Mouse (Mus musculus): ENCODE data around the gene Gm5108. TPM values are rescaled to one million over a fixed set of nuclear protein-coding genes. Genes with fewer than 3 reads are reported as not detected.

Gene Gm5108
- polyA plus RNA-seq, 1 experiment from 2014 or later = not detected

- H3K27ac ChIP-seq (ENCODE audit: low read depth) = no peak overlapping the region
- DNase-seq = no peak
These were observed 2.8 kb downstream of the Gm5108 start for GRCm38 (mm10) chr5:67944074-67944785.

GRCm38 (mm10) chr5:67946321-67946720, 4.9 kb downstream of the Gm5108 start, which contains the start of gene Gm21905:
Gm21905 (minus strand) TSS chr5:67946421.
- ATAC-seq = no peak
- H3K4me3 ChIP-seq (ENCODE audit: low read depth, low read length) = no peak within 1 kb of the TSS
- no peak within 1 kb of the TSS for H3K4me2 ChIP-seq (ENCODE audit: low read depth, low read length)
- H3K27me3 ChIP-seq (ENCODE audit: insufficient read depth, low read length) = no peaks in the 10 kb centered on the region
- no peaks in the 10 kb centered on the region for H3K36me3 ChIP-seq (replicated peaks; ENCODE audit: insufficient read depth, low read length)
- WGBS (ENCODE audit: insufficient replicate concordance) = 67% methylated on average over 5 of the region's 5 CpGs
- TF ChIP-seq EP300 (IDR thresholded peaks at IDR 0.05; ENCODE audit: low read depth) = no peak
- TF ChIP-seq CTCF (IDR thresholded peaks at IDR 0.05; ENCODE audit: low read depth) = no peak
- no peak for DNase-seq
- no peaks in the 10 kb centered on the region for H3K4me1 ChIP-seq (ENCODE audit: insufficient read depth)
- no peak within 1 kb of the TSS for H3K27ac ChIP-seq (ENCODE audit: low read depth)
- H3K9ac ChIP-seq (replicated peaks) = no peak within 1 kb of the TSS
- H3K9me3 ChIP-seq (ENCODE audit: low read length) = no peaks in the 10 kb centered on the region

More at GRCm38 (mm10) chr5:67944074-67944785, 2.8 kb downstream of the Gm5108 start:
- no peaks in the 10 kb centered on the region for H3K4me1 ChIP-seq (ENCODE audit: insufficient read depth)
- no peaks in the 10 kb centered on the region for H3K36me3 ChIP-seq (replicated peaks; ENCODE audit: insufficient read depth, low read length)
- 76% methylated on average over 1 of the region's 1 CpGs for WGBS (ENCODE audit: insufficient replicate concordance)
- no peak overlapping the region for H3K4me2 ChIP-seq (ENCODE audit: low read depth, low read length)
- no peaks in the 10 kb centered on the region for H3K9me3 ChIP-seq (ENCODE audit: low read length)
- no peak overlapping the region for H3K4me3 ChIP-seq (ENCODE audit: low read depth, low read length)
- no peak overlapping the region for H3K9ac ChIP-seq (replicated peaks)
- no peaks in the 10 kb centered on the region for H3K27me3 ChIP-seq (ENCODE audit: insufficient read depth, low read length)
- TF ChIP-seq EP300 (IDR thresholded peaks at IDR 0.05; ENCODE audit: low read depth) = no peak
- TF ChIP-seq CTCF (IDR thresholded peaks at IDR 0.05; ENCODE audit: low read depth) = no peak
- ATAC-seq = no peak

- no peak for DNase-seq
- TF ChIP-seq EP300 (IDR thresholded peaks at IDR 0.05; ENCODE audit: low read depth) (no peak), CTCF (IDR thresholded peaks at IDR 0.05; ENCODE audit: low read depth) (no peak)
- no peak overlapping the region for H3K4me2 ChIP-seq (ENCODE audit: low read depth, low read length)
- H3K27ac ChIP-seq (ENCODE audit: low read depth) = no peak overlapping the region
- no peak overlapping the region for H3K9ac ChIP-seq (replicated peaks)
- no peak for ATAC-seq
- H3K27me3 ChIP-seq (ENCODE audit: insufficient read depth, low read length) = 0 out of 2 replicates have a peak, but pooled peaks cover under 1% of the 10 kb centered on the region
- H3K4me3 ChIP-seq (ENCODE audit: low read depth, low read length) = no peak overlapping the region
- no peaks in the 10 kb centered on the region for H3K4me1 ChIP-seq (ENCODE audit: insufficient read depth)
- no peaks in the 10 kb centered on the region for H3K9me3 ChIP-seq (ENCODE audit: low read length)
- no peaks in the 10 kb centered on the region for H3K36me3 ChIP-seq (replicated peaks; ENCODE audit: insufficient read depth, low read length)
These were observed 5.5 kb downstream of the Gm5108 start for GRCm38 (mm10) chr5:67947006-67947405.

- Histone ChIP-seq H3K4me2 (ENCODE audit: low read depth, low read length) (no peak overlapping the region), H3K9me3 (ENCODE audit: low read length) (no peaks in the 10 kb centered on the region), H3K4me3 (ENCODE audit: low read depth, low read length) (no peak overlapping the region), H3K27me3 (ENCODE audit: insufficient read depth, low read length) (0 out of 2 replicates have a peak, but pooled peaks cover 3% of the 10 kb centered on the region), H3K4me1 (ENCODE audit: insufficient read depth) (no peaks in the 10 kb centered on the region), H3K27ac (ENCODE audit: low read depth) (no peak overlapping the region), H3K36me3 (replicated peaks; ENCODE audit: insufficient read depth, low read length) (no peaks in the 10 kb centered on the region), H3K9ac (replicated peaks) (no peak overlapping the region)
- TF ChIP-seq CTCF (IDR thresholded peaks at IDR 0.05; ENCODE audit: low read depth) = no peak
- no peak for TF ChIP-seq EP300 (IDR thresholded peaks at IDR 0.05; ENCODE audit: low read depth)
- ATAC-seq (no peak), DNase-seq (no peak)
- WGBS (ENCODE audit: insufficient replicate concordance) = 79% methylated on average over 5 of the region's 5 CpGs
These were observed 6.6 kb downstream of the Gm5108 start for GRCm38 (mm10) chr5:67948074-67948473.

GRCm38 (mm10) chr5:67954097-67954496, 12.6 kb downstream of the Gm5108 start:
- Histone ChIP-seq H3K4me1 (ENCODE audit: insufficient read depth) (no peaks in the 10 kb centered on the region), H3K9me3 (ENCODE audit: low read length) (no peaks in the 10 kb centered on the region), H3K4me2 (ENCODE audit: low read depth, low read length) (no peak overlapping the region), H3K27me3 (ENCODE audit: insufficient read depth, low read length) (0 out of 2 replicates have a peak, but pooled peaks cover 3% of the 10 kb centered on the region), H3K9ac (replicated peaks) (no peak overlapping the region), H3K36me3 (replicated peaks; ENCODE audit: insufficient read depth, low read length) (no peaks in the 10 kb centered on the region), H3K27ac (ENCODE audit: low read depth) (no peak overlapping the region), H3K4me3 (ENCODE audit: low read depth, low read length) (no peak overlapping the region)
- no peak for DNase-seq
- WGBS (ENCODE audit: insufficient replicate concordance) = 68% methylated on average over 4 of the region's 4 CpGs
- TF ChIP-seq EP300 (IDR thresholded peaks at IDR 0.05; ENCODE audit: low read depth) = no peak
- no peak for TF ChIP-seq CTCF (IDR thresholded peaks at IDR 0.05; ENCODE audit: low read depth)
- ATAC-seq = no peak

- no peaks in the 10 kb centered on the region for H3K36me3 ChIP-seq (replicated peaks; ENCODE audit: insufficient read depth, low read length)
These were observed 14.0 kb downstream of the Gm5108 start for GRCm38 (mm10) chr5:67955486-67955885.

More at GRCm38 (mm10) chr5:67955486-67955885, 14.0 kb downstream of the Gm5108 start:
- DNase-seq (no peak), ATAC-seq (no peak)
- H3K27ac ChIP-seq (ENCODE audit: low read depth) = no peak overlapping the region
- TF ChIP-seq CTCF (IDR thresholded peaks at IDR 0.05; ENCODE audit: low read depth) = no peak
- TF ChIP-seq EP300 (IDR thresholded peaks at IDR 0.05; ENCODE audit: low read depth) = no peak
- H3K9ac ChIP-seq (replicated peaks) = no peak overlapping the region
- 0 out of 2 replicates have a peak, but pooled peaks cover 3% of the 10 kb centered on the region for H3K27me3 ChIP-seq (ENCODE audit: insufficient read depth, low read length)
- H3K4me2 ChIP-seq (ENCODE audit: low read depth, low read length) = no peak overlapping the region
- no peak overlapping the region for H3K4me3 ChIP-seq (ENCODE audit: low read depth, low read length)
- WGBS (ENCODE audit: insufficient replicate concordance) = 76% methylated on average over 7 of the region's 7 CpGs
- no peaks in the 10 kb centered on the region for H3K4me1 ChIP-seq (ENCODE audit: insufficient read depth)
- H3K9me3 ChIP-seq (ENCODE audit: low read length) = no peaks in the 10 kb centered on the region

Measured in liver, postnatal 0 days (tissue).